Mouse (Mus musculus): ENCODE data around the gene Shank3.
A peak's percentile ranks its signal among the peaks of the same experiment; 100 is the strongest.

The Shank3 gene

GRCm38 (mm10) chr15:89498961-89499688 lies at the start of gene Shank3:
Gene Shank3 (plus strand): TSS chr15:89499623.
- DNase-seq (ENCODE audit: low read depth) = no peak

- DNase-seq (ENCODE audit: low read depth) = peak; percentile 51
Measured at GRCm38 (mm10) chr15:89452906-89453864, 46.2 kb upstream of the Shank3 start.

GRCm38 (mm10) chr15:89453865-89454478 lies 45.5 kb upstream of the Shank3 start, which contains the start of gene Mapk8ip2:
Gene Mapk8ip2 (plus strand): TSS chr15:89453913.
- DNase-seq (ENCODE audit: low read depth) = no peak

- DNase-seq (ENCODE audit: low read depth) = no peak
Measured at GRCm38 (mm10) chr15:89454857-89455256, 44.6 kb upstream of the Shank3 start.

- no peak for DNase-seq (ENCODE audit: low read depth)
Measured at GRCm38 (mm10) chr15:89455642-89456041, 43.8 kb upstream of the Shank3 start.

- peak; percentile 20 for DNase-seq (ENCODE audit: low read depth)
Measured at GRCm38 (mm10) chr15:89458942-89459341, 40.5 kb upstream of the Shank3 start.

GRCm38 (mm10) chr15:89459821-89460220 lies 39.6 kb upstream of the Shank3 start:
- DNase-seq (ENCODE audit: low read depth) = no peak

GRCm38 (mm10) chr15:89460298-89460697 lies 39.1 kb upstream of the Shank3 start:
- no peak for DNase-seq (ENCODE audit: low read depth)

GRCm38 (mm10) chr15:89461321-89461720 lies 38.1 kb upstream of the Shank3 start:
- no peak for DNase-seq (ENCODE audit: low read depth)

- no peak for DNase-seq (ENCODE audit: low read depth)
Measured at GRCm38 (mm10) chr15:89462176-89462575, 37.2 kb upstream of the Shank3 start.

GRCm38 (mm10) chr15:89463334-89464235 lies 35.8 kb upstream of the Shank3 start:
- peak; percentile 19 for DNase-seq (ENCODE audit: low read depth)

GRCm38 (mm10) chr15:89465052-89465451 lies 34.4 kb upstream of the Shank3 start:
- DNase-seq (ENCODE audit: low read depth) = no peak

- peak; percentile 54 for DNase-seq (ENCODE audit: low read depth)
Measured at GRCm38 (mm10) chr15:89468577-89468976, 30.8 kb upstream of the Shank3 start.

GRCm38 (mm10) chr15:89471476-89471875 lies 27.9 kb upstream of the Shank3 start:
- no peak for DNase-seq (ENCODE audit: low read depth)

GRCm38 (mm10) chr15:89473370-89473769 lies 26.1 kb upstream of the Shank3 start:
- no peak for DNase-seq (ENCODE audit: low read depth)

- no peak for DNase-seq (ENCODE audit: low read depth)
Measured at GRCm38 (mm10) chr15:89473921-89474320, 25.5 kb upstream of the Shank3 start.

GRCm38 (mm10) chr15:89474596-89475292 lies 24.7 kb upstream of the Shank3 start:
- no peak for DNase-seq (ENCODE audit: low read depth)

- no peak for DNase-seq (ENCODE audit: low read depth)
Measured at GRCm38 (mm10) chr15:89475293-89475600, 24.2 kb upstream of the Shank3 start.

GRCm38 (mm10) chr15:89475611-89476474 lies 23.6 kb upstream of the Shank3 start:
- peak; percentile 92 for DNase-seq (ENCODE audit: low read depth)

GRCm38 (mm10) chr15:89476475-89476815 lies 23.0 kb upstream of the Shank3 start:
- DNase-seq (ENCODE audit: low read depth) = no peak

All from naive thymus-derived CD4-positive, alpha-beta T cell, adult 2 months (primary cell).